Mouse (Mus musculus) heart, embryonic 16.5 days (tissue): Measurements from ENCODE around the gene Gm32687. TPM values are rescaled to one million over a fixed set of nuclear protein-coding genes. Genes with fewer than 3 reads are reported as not detected.
"Not testable (repeated sequence)": the region's sequence is repeated elsewhere in the genome, so short reads cannot be mapped to it uniquely, and the experiment has no call there.

Experiments
- ATAC-seq: fragments of 200-750 bp; cut with Nextera tagmentation; replicated peaks from 2 replicates; pipeline ENCODE4 v1.8.0; 2017; ENCODE audit warnings: moderate number of reproducible peaks; ENCODE audit not compliant: insufficient read depth, low FRiP score; ENCODE audit errors: extremely low read depth
- H3K27ac ChIP-seq: fragments of 300-500 bp; sonication (generic); 2 replicates; pipeline ENCODE4 v1.5.1; 2014; ENCODE audit warnings: mild to moderate bottlenecking, low read length, control low read depth, moderate library complexity
- H3K27me3 ChIP-seq: fragments of 300-500 bp; sonication (generic); 2 replicates; pipeline ENCODE4 v1.6.1; 2014; ENCODE audit warnings: low read length, mixed read lengths; ENCODE audit not compliant: control insufficient read depth, insufficient read depth
- H3K36me3 ChIP-seq: fragments of 300-500 bp; sonication (generic); 2 replicates; pipeline ENCODE4 v1.6.1; 2014; ENCODE audit not compliant: control insufficient read depth, insufficient read depth
- H3K4me1 ChIP-seq: fragments of 300-500 bp; sonication (generic); 2 replicates; pipeline ENCODE4 v1.6.1; 2014; ENCODE audit warnings: low read length, mixed read lengths; ENCODE audit not compliant: control insufficient read depth, insufficient read depth
- H3K4me2 ChIP-seq: fragments of 300-500 bp; sonication (generic); 2 replicates; pipeline ENCODE4 v1.6.1; 2014; ENCODE audit warnings: low read depth, mild to moderate bottlenecking, control low read depth, low read length
- H3K4me3 ChIP-seq: fragments of 300-500 bp; sonication (generic); 2 replicates; pipeline ENCODE4 v1.5.1; 2014; ENCODE audit warnings: mild to moderate bottlenecking, control low read depth, low read length
- H3K9ac ChIP-seq: fragments of 300-500 bp; sonication (generic); 2 replicates; pipeline ENCODE4 v1.6.1; 2014; ENCODE audit warnings: low read length, control low read depth
- H3K9me3 ChIP-seq: fragments of 300-500 bp; sonication (generic); replicated peaks from 2 replicates; pipeline ENCODE4 v1.6.1; 2016; ENCODE audit warnings: low read length; ENCODE audit not compliant: control insufficient read depth
- WGBS: fragments of 180-500 bp; shearing (Covaris S2); extraction: QIAGEN DNeasy Blood & Tissue Kit; methylation state at CpG from one replicate; pipeline ENCODE4 v1.1.7; 2014; 5-methylcytosine and 5-hydroxymethylcytosine counted together
- polyA plus RNA-seq: library from polyadenylated mRNA; unstranded; fragments of >200 nt; fragmentation: Nextera tagmentation; extraction: Ambion mirVana; gene quantifications from 2 replicates; pipeline ENCODE4 v1.2.1, GENCODE M21; 2015

The Gm32687 gene
- 5.8 and 6.7 TPM in 2 replicates for polyA plus RNA-seq

- peak; percentile 99 for ATAC-seq
- H3K4me2 ChIP-seq, H3K27me3 ChIP-seq, H3K36me3 ChIP-seq, H3K9me3 ChIP-seq, H3K9ac ChIP-seq, H3K27ac ChIP-seq, H3K4me1 ChIP-seq, H3K4me3 ChIP-seq: not testable (repeated sequence)
- WGBS = 32% methylated on average over 4 of the region's 49 CpGs
Observed at GRCm38 (mm10) chr10:81863409-81864407, at the start of gene Gm32687. Gm32687 (plus strand) TSS chr10:81863934.

DNA sequence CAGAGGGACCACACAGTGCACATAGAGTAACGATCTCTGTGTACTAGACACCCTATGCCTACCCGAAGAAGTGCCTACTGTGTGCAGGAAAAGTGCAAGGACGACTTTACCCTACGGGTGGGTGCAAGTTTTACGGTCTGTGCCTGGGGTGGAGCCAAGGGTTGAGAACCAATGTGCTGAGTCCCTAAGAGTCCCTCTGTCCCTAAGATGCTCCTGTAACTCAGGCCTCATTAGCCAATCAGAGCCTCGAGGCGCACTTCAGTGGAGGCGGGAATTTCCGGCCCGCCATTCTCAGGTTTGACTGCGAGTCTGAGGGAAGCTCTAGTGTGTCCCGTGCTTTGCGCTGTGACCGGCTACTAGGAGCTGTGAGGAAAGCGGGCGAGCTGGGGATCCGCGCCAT, 17.5 kb upstream of the Gm32687 start:
- H3K27me3 ChIP-seq, H3K9ac ChIP-seq, H3K27ac ChIP-seq, H3K4me1 ChIP-seq, H3K36me3 ChIP-seq, H3K4me3 ChIP-seq, ATAC-seq, H3K4me2 ChIP-seq, H3K9me3 ChIP-seq: not testable (repeated sequence)
- WGBS = no CpG with 5 or more reads among the region's 18 CpGs

DNA sequence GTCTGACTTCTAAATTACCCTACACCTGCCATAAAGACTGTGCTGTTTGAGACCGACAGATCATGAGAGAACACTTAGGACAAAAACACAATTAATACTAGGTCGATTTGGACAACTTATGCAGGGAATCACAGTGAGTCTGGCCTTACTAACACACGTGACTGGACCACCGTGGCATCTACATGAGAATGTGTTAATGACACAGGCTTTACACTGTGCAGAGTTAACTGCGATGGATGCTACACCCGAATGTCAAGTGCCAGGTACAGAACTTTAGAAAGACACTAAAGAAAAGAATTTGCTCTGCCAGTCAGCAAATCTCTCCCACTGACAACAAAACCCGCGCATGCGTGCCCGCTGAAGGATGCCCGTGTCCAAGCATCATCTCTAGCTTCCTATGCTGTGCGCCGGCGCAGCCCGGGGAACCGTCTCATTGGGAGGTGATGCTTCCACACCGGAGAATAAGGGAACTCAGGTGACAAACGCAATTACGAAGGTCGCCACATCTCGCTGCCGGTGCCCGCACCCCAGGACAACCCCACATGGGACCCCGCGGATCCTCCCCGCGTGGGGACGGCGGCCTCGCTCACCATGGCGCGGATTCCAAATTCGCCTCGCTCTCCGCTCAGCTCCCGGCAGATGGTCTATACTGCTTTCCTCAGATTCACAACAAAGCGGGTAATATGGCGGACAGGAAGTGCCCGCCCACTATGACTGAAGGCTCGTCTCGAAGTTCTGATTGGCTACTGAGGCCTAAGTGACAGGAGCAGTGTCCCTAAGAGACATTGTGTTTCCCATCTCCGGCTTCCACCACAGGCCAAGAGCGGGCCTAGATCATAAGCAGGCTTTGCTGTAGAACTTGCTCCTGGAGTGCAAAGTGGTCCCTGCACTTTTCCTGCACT, 66.4 kb downstream of the Gm32687 start, which contains the start of gene Zfp781:
Gene Zfp781 (minus strand): TSS at position 639 of the 902 bp plus-strand sequence.
- H3K27ac ChIP-seq, H3K4me1 ChIP-seq, H3K36me3 ChIP-seq, H3K9me3 ChIP-seq, H3K4me3 ChIP-seq, H3K9ac ChIP-seq, H3K4me2 ChIP-seq, H3K27me3 ChIP-seq: not testable (repeated sequence)
- WGBS = no CpG with 5 or more reads among the region's 43 CpGs
- ATAC-seq = peak; percentile 98

Other genes starting within 250 kb of the Gm32687 start
- 22.9 and 26.0 TPM in 2 replicates for gene Sirt6, start 236.1 kb upstream of the Gm32687 start, polyA plus RNA-seq
- gene Ankrd24, start 235.4 kb upstream of the Gm32687 start, polyA plus RNA-seq = 14.6 and 14.8 TPM in 2 replicates
- gene Gm10778, start 214.9 kb upstream of the Gm32687 start, polyA plus RNA-seq = 3.2 and 4.0 TPM in 2 replicates
- 10.2 and 11.6 TPM in 2 replicates for gene Zfp433, start 159.1 kb upstream of the Gm32687 start, polyA plus RNA-seq
- 5.1 and 5.6 TPM in 2 replicates for gene Gm3055, start 92.8 kb upstream of the Gm32687 start, polyA plus RNA-seq
- 1.7 and 2.5 TPM in 2 replicates for gene Gm4767, start 51.7 kb upstream of the Gm32687 start, polyA plus RNA-seq
- 0.91 and 1.7 TPM in 2 replicates for gene Zfp781, start 66.5 kb downstream of the Gm32687 start, polyA plus RNA-seq
- gene Zfp873, start 184.2 kb downstream of the Gm32687 start, polyA plus RNA-seq = 11.5 and 11.9 TPM in 2 replicates
- 2.9 and 3.0 TPM in 2 replicates for gene BC024063, start 219.4 kb downstream of the Gm32687 start, polyA plus RNA-seq